Mouse (Mus musculus) cerebellum, adult 11 months (tissue): ENCODE results near the gene Ptpru.

Experiments
- DNase-seq: peaks from one replicate; pipeline ENCODE4 v3.0.0; 2022

Gene Ptpru

DNA sequence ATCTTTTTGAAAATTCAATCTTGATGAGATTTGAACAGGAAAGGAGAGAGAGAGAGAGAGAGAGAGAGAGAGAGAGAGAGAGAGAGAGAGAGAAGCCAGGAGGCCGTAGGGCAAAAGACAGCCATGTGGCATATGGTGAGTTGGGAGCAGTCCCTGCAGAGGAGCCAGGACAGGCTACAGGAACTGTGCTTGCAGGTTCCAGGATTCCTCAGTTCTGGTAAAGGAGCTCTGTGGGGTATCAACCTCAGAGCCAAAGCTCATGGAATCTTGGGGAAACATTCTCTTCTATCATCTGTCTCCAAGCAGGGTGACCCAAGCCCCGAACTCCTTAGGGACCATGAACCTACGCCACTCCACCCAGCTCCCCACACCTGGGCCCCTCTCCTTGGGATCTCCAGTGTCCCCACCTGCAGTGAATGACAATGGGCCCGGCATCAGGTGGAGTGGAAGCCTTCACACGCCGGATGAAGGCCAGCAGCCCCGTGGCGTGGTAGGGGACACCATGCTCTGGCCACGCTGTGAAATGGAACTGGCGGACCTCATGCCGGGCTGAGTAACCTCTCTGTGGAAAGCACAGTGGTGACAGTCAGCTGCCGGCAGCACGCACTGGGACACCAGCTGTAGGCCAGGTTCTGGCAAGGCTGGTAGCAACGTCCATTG, 59.3 kb downstream of the Ptpru start:
- DNase-seq: peak; percentile 55

DNA sequence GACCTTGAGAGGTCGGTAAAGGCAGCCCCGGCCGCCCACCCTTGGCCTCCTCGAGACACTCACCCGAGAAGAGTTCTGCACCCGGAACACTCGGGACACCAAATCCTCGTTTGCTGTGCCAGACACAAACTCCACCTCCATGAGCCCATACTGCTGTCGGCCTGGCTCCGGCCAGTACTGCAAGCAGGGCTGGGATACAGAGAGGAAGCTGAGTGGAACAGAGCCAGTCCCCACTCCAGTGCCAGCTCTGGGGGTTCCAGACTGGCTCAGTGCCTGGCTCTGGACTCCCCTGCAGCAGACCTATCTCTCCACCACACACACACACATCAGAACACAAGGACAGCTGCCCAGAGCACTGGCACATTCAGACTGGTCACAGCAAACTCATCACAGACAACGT, 66.7 kb downstream of the Ptpru start:
- no peak for DNase-seq

DNA sequence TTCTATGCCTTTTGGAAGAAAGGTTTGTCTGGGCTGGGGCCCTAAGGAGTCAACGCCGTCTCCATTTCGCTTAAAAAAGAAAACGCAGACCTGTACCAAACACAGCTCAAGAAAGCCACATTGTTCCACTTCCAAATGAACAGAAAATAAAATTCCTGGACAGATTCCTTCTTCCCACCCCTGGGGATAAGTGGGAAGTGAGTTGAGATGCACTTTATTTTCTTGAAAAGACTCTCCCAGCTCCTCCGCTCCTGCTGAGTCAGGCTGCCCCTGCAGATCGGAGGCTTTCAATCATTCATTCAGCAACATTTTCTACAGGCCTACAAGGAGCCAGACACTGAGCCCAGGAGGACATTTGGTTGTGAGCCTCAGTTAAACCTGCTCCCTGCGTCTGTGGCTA, 74.2 kb downstream of the Ptpru start:
- no peak for DNase-seq

DNA sequence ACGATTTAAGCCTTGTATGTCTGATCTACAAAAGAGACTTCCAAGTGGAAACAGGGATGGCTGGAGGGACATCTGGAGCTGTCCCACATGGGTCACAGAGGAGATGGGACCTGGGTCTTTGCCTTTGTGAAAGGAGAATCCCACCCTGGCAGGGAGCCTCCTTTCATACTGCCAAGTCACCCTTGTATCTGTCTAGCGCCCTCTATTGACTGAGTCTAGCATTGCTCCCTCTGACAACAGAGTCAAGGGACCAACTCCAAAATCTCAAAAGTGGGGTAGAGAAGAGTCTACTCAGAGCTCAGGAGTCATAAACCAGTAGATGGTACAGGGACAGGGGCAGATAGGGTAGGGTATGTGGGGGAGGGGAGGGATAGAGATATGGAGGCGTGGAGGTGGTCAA, 74.6 kb downstream of the Ptpru start:
- no peak for DNase-seq

DNA sequence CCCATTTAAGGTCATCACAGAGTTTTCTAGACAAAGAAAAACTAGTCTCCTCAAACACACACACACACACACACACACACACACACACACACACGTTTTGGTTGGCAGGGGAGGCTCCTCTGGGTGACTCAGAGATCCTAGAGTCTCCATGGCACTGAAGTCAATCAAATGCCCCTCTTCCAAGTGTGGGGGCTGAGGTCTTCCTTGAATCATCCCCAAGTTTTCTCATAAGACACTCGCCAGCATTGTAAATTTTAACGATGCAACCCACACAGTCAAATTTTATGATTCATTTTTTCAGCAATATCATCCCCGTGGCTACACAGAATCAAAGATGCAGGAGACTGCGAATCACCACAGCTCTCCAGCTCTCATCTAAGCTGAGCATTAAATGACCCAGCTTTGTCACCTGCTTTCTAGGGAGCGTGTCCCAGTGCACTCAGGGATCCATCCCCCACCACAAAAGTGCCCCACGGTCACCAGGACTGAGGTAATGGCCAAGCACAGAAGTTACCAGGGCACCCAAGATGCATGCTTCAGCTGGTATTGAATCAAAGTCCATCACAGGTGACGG, 75.8 kb downstream of the Ptpru start:
- DNase-seq: no peak

DNA sequence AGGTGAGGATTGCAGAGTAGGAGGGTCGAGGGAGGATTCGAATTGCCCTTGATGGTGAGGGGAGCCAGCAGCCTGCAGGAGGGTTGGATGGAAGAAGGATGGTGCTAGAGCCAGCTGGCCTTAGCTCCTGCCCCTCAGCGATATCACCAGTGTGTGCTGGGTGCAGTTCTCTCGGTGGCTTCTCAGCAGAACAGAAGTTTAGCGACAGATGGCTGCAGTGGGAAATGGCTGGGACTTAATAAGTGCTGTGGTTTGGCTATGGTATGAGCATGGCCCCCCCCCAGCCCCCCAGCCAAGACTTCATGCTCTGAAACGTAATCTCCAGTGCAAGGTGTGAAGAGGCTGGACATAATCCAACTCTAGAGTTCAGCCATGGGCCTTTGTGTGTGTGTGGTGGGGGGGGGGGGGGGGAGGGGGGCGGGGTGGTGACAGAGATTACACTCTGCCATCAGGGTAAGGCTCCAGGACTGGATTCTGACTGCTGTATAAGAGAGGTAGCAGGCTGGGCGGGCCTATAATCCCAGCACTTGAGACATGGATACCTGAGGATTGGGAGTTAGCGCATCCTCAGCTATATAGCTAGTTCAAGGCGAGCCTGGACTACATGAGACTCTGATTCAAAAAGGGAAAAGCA, 85.8 kb downstream of the Ptpru start:
- DNase-seq: no peak

DNA sequence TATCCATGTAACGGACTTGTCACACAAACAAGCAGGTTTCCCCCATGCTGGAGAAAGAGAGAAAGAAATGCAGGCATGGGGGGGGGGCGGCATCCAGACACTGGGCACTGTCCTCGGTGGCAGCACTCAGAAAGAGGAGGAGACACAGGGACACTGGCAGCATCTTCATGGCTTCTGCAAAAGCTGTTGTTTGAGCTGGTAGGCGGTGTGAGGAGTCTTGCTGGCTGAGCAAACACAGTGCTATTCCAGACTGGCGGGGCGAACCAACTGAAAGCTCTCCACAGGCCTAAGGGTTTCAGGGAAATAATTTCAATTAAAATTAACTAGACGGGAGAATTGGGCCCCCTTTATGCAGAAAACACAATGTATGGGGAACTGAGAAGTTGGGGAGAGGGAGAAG, 86.5 kb downstream of the Ptpru start:
- DNase-seq: no peak

DNA sequence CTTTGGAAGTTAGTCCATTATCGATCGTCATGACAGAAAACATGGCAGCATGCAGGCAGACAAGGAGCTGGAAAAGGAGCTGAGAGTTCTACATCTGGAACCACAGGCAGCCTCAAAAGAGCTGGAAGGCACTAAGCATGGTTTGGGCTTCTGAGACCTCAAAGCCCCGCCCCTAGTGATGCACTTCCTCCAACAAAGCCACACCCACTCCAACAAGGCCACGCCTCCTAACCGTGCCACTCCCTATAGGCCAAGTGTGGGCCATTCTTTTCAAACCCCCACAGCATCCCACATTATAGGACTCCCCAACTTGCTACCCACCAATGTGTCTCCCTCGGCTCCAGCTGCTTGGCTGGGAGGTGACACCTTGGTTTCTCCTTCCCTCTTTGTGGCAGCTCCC, 88.3 kb downstream of the Ptpru start:
- DNase-seq: no peak

DNA sequence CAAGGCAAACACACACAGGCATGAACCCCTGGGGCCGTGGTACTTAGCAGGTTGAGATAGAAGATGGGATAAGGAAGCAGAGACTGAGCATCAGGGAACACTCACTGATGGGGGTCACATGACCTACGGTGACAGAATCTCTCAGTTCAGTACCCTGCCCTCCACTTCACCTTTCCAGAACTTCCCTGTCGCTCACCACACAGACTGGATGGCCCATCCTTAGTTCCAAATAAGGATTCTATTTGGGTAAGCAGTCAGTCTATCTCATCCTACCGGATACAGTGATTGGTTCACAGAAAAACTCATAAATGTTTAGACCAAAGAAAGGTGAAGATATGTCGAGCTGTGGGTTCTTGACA, 93.4 kb downstream of the Ptpru start:
- DNase-seq: no peak

DNA sequence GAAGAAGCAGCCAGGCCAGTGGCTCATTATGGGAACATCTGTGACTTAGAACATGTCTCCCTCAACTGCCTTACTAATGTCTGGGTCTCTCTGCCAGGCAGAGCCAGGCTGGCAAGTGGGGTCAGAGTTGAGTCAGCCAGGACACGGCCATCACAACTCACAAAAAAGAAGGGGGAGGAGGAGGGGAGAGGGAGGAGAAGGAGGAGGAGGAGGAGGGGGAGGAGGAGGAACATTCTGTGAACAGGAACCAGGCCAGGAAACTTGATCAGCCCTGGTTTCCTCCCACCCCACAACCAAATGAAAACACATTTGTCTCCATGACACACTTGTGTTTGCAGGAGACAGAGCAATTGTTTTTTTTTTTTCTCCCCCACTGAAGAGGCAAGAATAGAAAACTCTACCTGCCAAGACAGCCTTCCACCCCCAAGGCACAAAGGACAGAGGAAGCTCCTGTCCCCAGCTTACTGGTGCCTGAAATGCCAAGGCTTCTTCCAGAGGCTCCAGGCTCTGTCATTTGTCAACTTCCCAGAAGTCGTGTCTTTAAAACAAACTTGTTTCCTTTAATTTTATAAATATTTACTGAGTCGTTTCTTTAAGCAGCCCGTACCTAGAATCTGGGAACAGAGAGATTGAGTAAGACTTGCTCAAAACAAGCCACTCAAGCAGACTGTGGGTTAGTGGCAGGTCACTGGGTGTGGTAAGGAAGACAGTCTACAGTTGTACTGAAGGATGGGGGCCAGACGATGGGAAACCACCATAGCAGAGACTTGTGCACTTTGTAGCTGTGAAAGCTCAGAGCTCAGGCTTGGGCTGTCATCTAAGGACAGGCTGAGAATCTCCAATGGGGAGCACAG, 94.0 kb downstream of the Ptpru start:
- DNase-seq: no peak

DNA sequence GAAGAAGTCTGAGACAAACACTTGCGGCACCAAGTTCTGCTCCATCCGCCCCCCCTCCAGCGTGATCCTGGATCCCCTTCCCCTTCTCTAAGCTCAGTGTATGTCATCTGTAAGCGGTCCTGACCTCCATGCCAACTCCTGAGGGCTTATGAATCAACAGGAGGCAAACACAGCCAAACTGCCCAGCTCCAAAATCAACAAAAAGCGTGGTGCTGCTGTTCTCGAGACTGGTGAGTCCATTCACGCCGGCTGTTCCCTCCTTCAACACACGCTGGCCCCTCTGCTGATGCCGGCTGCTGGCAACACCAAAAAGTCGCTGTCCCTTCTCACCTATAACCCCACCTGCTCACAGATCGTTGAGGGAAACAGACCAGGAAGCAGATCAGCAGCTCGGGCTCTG, 95.1 kb downstream of the Ptpru start:
- DNase-seq: no peak

DNA sequence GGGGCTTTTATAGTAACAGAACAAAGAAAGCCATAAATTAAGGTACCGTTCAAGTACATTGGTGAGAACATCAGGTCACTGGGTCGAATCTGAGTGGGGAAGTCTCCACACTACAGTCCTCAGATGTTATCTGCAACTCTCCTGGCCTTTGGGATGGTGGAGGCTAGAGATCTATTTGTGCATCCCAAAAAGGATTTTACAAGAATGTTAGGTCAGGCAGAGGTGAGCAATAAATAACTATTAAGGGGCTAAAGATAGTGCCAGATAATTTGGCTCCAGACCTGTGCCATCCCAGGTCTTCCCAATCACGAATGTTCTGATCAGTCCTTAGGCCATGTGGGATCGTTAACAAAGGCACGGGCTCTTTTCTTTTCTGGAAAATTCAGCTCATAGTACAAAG, 97.5 kb downstream of the Ptpru start:
- no peak for DNase-seq

DNA sequence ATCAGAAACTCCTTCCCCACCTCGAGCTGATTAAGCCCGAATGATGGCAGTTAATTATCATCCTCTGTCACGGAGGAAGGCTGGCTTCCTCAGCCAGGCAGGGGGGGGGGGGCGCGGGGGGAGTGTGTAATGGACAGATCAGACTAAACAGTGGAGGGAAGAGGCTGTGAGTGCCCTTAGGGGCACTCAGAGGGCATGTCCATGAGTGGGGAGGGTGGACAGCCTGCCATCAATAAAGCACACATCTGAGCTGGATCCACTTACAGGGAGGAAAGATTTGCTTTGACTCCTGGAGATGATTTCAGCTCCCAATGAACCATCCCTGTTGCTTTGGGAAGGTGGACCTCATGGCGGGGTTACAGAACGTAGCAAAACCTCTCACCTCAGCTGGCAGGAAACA, 109.5 kb downstream of the Ptpru start:
- DNase-seq: no peak

DNA sequence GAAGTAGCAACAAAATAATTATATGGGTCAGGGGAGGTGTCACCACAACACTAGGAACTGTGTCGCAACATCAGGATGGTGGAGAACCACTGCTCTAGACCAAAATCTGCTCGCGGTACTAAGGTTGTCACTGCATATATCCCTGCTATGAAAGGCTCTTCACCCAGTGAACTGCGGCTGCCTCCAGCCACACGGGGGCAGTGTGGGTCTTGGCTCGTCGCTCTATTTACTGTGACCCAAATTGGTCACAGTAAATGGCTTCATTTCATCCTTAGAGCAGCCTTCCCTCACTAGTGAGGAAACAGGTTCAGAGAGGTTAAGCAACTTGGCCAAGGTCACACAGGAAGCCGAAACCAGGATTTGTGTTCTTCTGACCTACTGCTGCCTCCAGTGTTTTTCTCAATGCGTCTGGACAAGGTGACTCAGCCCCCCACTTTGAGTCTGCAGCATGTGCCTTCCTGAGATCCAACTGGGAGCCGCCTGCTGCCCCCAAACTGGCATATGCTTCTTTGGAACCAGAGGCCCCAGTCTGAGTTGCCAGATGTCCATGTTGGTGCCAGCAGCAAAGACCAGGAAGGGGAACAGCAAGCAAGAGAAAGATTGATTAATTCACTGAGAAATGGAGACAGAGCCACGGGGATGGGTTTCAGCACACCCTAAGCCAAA, 114.5 kb downstream of the Ptpru start:
- peak; percentile 61 for DNase-seq

DNA sequence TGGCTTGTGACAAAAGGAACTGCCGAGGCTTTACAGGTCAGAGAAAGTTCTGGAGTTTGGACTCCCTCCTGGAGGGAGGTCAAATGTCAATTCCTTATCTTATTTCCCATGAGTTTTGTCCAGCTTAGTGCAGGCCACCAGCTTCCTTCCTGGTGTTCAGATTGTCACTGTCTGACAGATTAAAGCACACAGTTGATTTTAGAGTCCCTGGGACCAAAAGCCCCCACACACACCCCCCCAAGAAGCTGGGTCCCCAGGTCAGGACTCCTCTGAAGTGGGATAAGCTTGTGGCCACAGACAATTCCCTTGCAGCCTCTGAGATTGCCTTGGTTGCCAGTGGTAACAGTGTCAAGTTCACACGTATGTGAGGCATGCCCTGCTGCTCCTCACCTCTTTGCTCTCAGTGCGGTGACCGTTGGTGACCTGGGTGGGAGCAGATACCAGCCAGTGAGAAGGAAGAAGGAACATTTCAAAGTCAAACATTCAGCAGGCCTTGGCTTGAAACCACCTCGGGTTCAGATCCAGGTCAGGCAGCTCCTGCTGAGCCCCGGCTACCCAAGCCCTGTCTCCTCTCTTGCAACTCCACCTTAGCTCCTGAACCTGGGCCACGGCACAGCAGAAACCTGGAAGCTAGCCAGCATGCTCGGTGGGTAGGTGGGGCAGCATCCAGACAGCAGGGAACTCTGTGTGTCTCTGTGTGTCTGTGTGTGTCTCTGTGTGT, 115.8 kb downstream of the Ptpru start:
- peak; percentile 20 for DNase-seq

DNA sequence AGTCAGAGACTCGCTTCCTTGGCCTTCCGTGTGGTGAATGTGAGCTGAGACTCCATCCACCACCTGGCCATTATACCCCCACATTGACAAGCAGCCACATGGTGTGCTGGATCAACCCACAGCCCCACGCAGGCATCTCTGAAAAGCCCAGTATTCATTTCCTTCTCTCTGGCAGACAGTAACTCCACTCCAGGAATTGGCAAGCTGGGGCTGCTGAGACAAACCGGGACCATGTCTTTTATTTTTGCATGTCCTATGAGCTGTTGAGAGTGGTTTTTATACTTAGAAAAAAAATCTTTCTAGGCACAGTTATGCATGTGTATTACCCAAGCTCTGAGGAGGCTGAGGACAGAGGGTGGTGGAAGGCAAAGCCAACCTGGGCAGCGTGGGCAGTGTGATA, 118.9 kb downstream of the Ptpru start:
- no peak for DNase-seq
